Mouse (Mus musculus): Measurements from ENCODE around the gene Arf3. TPM values are rescaled to one million over a fixed set of nuclear protein-coding genes. Genes with fewer than 3 reads are reported as not detected.

Gene Arf3
- polyA plus RNA-seq (2017; shearing (Covaris generic)) = 120 TPM

GRCm38 (mm10) chr15:98762670-98763529, at the start of gene Arf3:
Arf3 (minus strand) TSS chr15:98763214.

DNA sequence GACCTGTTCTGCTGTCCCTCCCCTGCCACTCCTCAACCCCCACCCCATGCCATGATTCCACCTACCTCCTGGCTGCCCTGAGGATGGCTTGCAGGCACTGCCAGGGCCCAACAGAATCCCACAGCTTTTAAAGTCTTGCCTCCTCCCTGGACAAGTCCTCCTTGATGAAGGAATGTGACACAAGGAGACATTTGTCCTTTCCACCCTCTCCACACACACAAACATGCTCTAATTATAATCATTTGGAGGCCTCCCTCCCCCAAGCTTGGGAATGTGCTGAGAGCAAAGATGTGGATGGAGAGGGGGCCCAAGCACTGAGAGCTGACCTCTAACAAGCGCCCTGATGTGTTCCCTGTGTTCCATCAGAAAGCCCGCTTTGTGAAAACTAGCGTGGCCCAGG, 46.4 kb upstream of the Arf3 start, which contains the start of gene Ddn:
Gene Ddn, minus strand, starts transcription at position 101 of the 400 bp plus-strand sequence.

DNA sequence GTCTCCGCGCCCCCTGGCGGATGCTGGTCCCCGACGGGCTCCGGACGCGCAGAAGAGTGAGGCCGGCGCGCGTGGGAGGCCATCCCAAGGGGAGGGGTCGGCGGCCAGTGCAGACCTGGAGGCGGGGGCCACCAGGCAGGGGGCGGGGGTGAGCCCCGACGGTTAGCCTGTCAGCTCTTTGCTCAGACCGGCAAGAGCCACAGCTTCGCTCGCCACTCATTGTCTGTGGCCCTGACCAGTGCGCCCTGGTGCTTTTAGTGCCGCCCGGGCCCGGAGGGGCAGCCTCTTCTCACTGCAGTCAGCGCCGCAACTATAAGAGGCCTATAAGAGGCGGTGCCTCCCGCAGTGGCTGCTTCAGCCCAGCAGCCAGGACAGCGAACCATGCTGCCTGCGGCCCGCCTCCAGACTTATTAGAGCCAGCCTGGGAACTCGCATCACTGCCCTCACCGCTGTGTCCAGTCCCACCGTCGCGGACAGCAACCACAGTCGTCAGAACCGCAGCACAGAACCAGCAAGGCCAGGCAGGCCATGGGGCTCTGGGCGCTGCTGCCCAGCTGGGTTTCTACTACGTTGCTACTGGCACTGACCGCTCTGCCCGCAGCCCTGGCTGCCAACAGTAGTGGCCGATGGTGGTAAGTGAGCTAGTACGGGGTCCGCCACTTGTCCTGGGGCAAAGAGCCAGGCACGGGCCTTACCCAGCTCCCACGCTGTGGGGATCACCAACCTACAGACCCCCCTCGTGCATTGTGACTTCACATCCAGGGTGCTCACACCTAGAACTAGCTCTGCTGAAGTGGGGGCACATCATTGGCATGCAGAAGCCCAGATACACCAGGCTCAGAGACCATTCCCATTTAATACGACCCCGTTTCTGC, 26.9 kb upstream of the Arf3 start, which contains the start of gene Wnt1:
Gene Wnt1, plus strand, starts transcription at position 197 of the 875 bp plus-strand sequence.

GRCm38 (mm10) chr15:98777762-98778161, 14.7 kb upstream of the Arf3 start, which contains the start of gene Wnt10b:
Wnt10b (minus strand) TSS chr15:98778150.

GRCm38 (mm10) chr15:98727443-98728321, 35.3 kb downstream of the Arf3 start, which contains the start of gene Fkbp11:
Fkbp11 (minus strand) TSS chr15:98728198.

GRCm38 (mm10) chr15:98707766-98708372, 55.1 kb downstream of the Arf3 start, which contains the start of gene Ccdc65:
Ccdc65 (plus strand) TSS chr15:98708207.

Other genes with a start within 250 kb of the Arf3 start
- 105 TPM for gene Kansl2, start 228.9 kb downstream of the Arf3 start, polyA plus RNA-seq (2017; shearing (Covaris generic))
- 165 TPM for gene Ccnt1, start 192.3 kb downstream of the Arf3 start, polyA plus RNA-seq (2017; shearing (Covaris generic))
- gene 4930415O20Rik, start 192.2 kb downstream of the Arf3 start, polyA plus RNA-seq (2017; shearing (Covaris generic)) = not detected
- 5.3 TPM for gene Adcy6, start 153.1 kb downstream of the Arf3 start, polyA plus RNA-seq (2017; shearing (Covaris generic))
- 0.97 TPM for gene Cacnb3, start 132.4 kb downstream of the Arf3 start, polyA plus RNA-seq (2017; shearing (Covaris generic))
- gene Ddx23, start 100.3 kb downstream of the Arf3 start, polyA plus RNA-seq (2017; shearing (Covaris generic)) = 34.3 TPM
- 2.2 TPM for gene Rnd1, start 85.8 kb downstream of the Arf3 start, polyA plus RNA-seq (2017; shearing (Covaris generic))
- gene Ccdc65, start 55.0 kb downstream of the Arf3 start, polyA plus RNA-seq (2017; shearing (Covaris generic)) = not detected
- gene Fkbp11, start 35.0 kb downstream of the Arf3 start, polyA plus RNA-seq (2017; shearing (Covaris generic)) = 0.81 TPM
- not detected for gene Wnt10b, start 14.9 kb upstream of the Arf3 start, polyA plus RNA-seq (2017; shearing (Covaris generic))
- gene Wnt1, start 26.6 kb upstream of the Arf3 start, polyA plus RNA-seq (2017; shearing (Covaris generic)) = not detected
- gene Ddn, start 46.3 kb upstream of the Arf3 start, polyA plus RNA-seq (2017; shearing (Covaris generic)) = not detected
- 121 TPM for gene Prkag1, start 68.3 kb upstream of the Arf3 start, polyA plus RNA-seq (2017; shearing (Covaris generic))
- gene Kmt2d, start 108.0 kb upstream of the Arf3 start, polyA plus RNA-seq (2017; shearing (Covaris generic)) = 32.4 TPM
- 39.4 TPM for gene Rhebl1, start 131.3 kb upstream of the Arf3 start, polyA plus RNA-seq (2017; shearing (Covaris generic))
- gene Dhh, start 135.3 kb upstream of the Arf3 start, polyA plus RNA-seq (2017; shearing (Covaris generic)) = not detected
- 152 TPM for gene Lmbr1l, start 155.0 kb upstream of the Arf3 start, polyA plus RNA-seq (2017; shearing (Covaris generic))
- 277 TPM for gene Tuba1b, start 171.4 kb upstream of the Arf3 start, polyA plus RNA-seq (2017; shearing (Covaris generic))
- gene Gm49450, start 190.3 kb upstream of the Arf3 start, polyA plus RNA-seq (2017; shearing (Covaris generic)) = not detected
- 197 TPM for gene Tuba1a, start 190.5 kb upstream of the Arf3 start, polyA plus RNA-seq (2017; shearing (Covaris generic))